Mouse (Mus musculus): ENCODE measurements around the gene Nat8f6.
"Not testable (repeated sequence)": the region's sequence is repeated elsewhere in the genome, so short reads cannot be mapped to it uniquely, and the experiment has no call there.

- not testable (repeated sequence) for TF ChIP-seq GATA1 (IDR thresholded peaks at IDR 0.05; ENCODE audit: borderline replicate concordance, low read length); FLI1 (IDR thresholded peaks at IDR 0.05; ENCODE audit: low read length)
These were observed 45.4 kb upstream of the Nat8f6 start for GRCm38 (mm10) chr6:85866166-85866565.

Measured in megakaryocyte, embryonic 14.5 days (primary cell).